Mouse (Mus musculus) embryo, embryonic 10 days (tissue): ENCODE data around the gene Calcoco1.
A peak's percentile ranks its signal among the peaks of the same experiment; 100 is the strongest.

ENCODE experiments used
- DNase-seq: peaks from one replicate; pipeline ENCODE4 v3.0.0-alpha.2; 2015; ENCODE audit warnings: low spot score

Gene Calcoco1

GRCm38 (mm10) chr15:102737092-102737491, 15.1 kb upstream of the Calcoco1 start:
- DNase-seq, result no peak

GRCm38 (mm10) chr15:102736127-102736944, 14.4 kb upstream of the Calcoco1 start:
- peak; percentile 59 for DNase-seq

- peak; percentile 39 for DNase-seq
These were observed 13.1 kb upstream of the Calcoco1 start for GRCm38 (mm10) chr15:102735031-102735430.

- no peak for DNase-seq
These were observed 12.0 kb upstream of the Calcoco1 start for GRCm38 (mm10) chr15:102733759-102734531.

- DNase-seq, result no peak
These were observed 11.3 kb upstream of the Calcoco1 start for GRCm38 (mm10) chr15:102733233-102733632.

GRCm38 (mm10) chr15:102732406-102732805, 10.4 kb upstream of the Calcoco1 start:
- DNase-seq, result no peak

GRCm38 (mm10) chr15:102727951-102728350, 6.0 kb upstream of the Calcoco1 start:
- no peak for DNase-seq

GRCm38 (mm10) chr15:102723358-102724135, 1.6 kb upstream of the Calcoco1 start:
- DNase-seq, result no peak

GRCm38 (mm10) chr15:102722500-102722931, 538 bp upstream of the Calcoco1 start:
- DNase-seq, result no peak

GRCm38 (mm10) chr15:102721016-102721898, 721 bp downstream of the Calcoco1 start:
- DNase-seq, result no peak

GRCm38 (mm10) chr15:102716132-102716531, 5.8 kb downstream of the Calcoco1 start:
- DNase-seq, result peak; percentile 13

GRCm38 (mm10) chr15:102707736-102708269, 14.2 kb downstream of the Calcoco1 start:
- DNase-seq, result no peak

- DNase-seq, result no peak
These were observed 16.0 kb downstream of the Calcoco1 start for GRCm38 (mm10) chr15:102705923-102706503.

GRCm38 (mm10) chr15:102705226-102705894, 16.6 kb downstream of the Calcoco1 start:
- DNase-seq, result no peak

- DNase-seq, result no peak
These were observed 17.2 kb downstream of the Calcoco1 start for GRCm38 (mm10) chr15:102704806-102705205.

- DNase-seq, result no peak
These were observed 19.0 kb downstream of the Calcoco1 start for GRCm38 (mm10) chr15:102702972-102703371.

GRCm38 (mm10) chr15:102698193-102698592, 23.8 kb downstream of the Calcoco1 start:
- peak; percentile 81 for DNase-seq

- DNase-seq, result no peak
These were observed 25.1 kb downstream of the Calcoco1 start for GRCm38 (mm10) chr15:102696899-102697298.

GRCm38 (mm10) chr15:102693600-102693999, 28.4 kb downstream of the Calcoco1 start:
- peak; percentile 87 for DNase-seq

- peak; percentile 85 for DNase-seq
These were observed 29.0 kb downstream of the Calcoco1 start for GRCm38 (mm10) chr15:102692991-102693411.
